Mouse (Mus musculus) neural tube, embryonic 13.5 days (tissue): ENCODE data around the gene Ceacam10. TPM values are rescaled to one million over a fixed set of nuclear protein-coding genes. Genes with fewer than 3 reads are reported as not detected.

ENCODE experiments used
- ATAC-seq: fragments of 200-750 bp; cut with Nextera tagmentation; 2 replicates; pipeline ENCODE4 v1.8.0; 2017; ENCODE audit warnings: low read depth, mild to moderate bottlenecking, moderate TSS enrichment, moderate library complexity
- H3K27ac ChIP-seq: fragments of 300-500 bp; sonication (generic); replicated peaks from 2 replicates; pipeline ENCODE4 v1.5.1; 2015; ENCODE audit warnings: moderate library complexity, mild to moderate bottlenecking, inconsistent platforms
- H3K27me3 ChIP-seq: fragments of 300-500 bp; sonication (generic); 2 replicates; pipeline ENCODE4 v1.6.1; 2015; ENCODE audit warnings: mild to moderate bottlenecking, inconsistent platforms
- H3K36me3 ChIP-seq: fragments of 300-500 bp; sonication (generic); 2 replicates; pipeline ENCODE4 v1.6.1; 2015; ENCODE audit warnings: mild to moderate bottlenecking, inconsistent platforms
- H3K4me1 ChIP-seq: fragments of 300-500 bp; sonication (generic); replicated peaks from 2 replicates; pipeline ENCODE4 v1.6.1; 2015; ENCODE audit warnings: inconsistent platforms
- H3K4me2 ChIP-seq: fragments of 300-500 bp; sonication (generic); 2 replicates; pipeline ENCODE4 v1.6.1; 2015; ENCODE audit warnings: inconsistent platforms, mild to moderate bottlenecking, moderate library complexity
- H3K4me3 ChIP-seq: fragments of 300-500 bp; sonication (generic); 2 replicates; pipeline ENCODE4 v1.5.1; 2015; ENCODE audit warnings: mild to moderate bottlenecking, inconsistent platforms
- H3K9ac ChIP-seq: fragments of 300-500 bp; sonication (generic); 2 replicates; pipeline ENCODE4 v1.6.1; 2015; ENCODE audit warnings: moderate library complexity, mild to moderate bottlenecking, inconsistent platforms
- H3K9me3 ChIP-seq: fragments of 300-500 bp; sonication (generic); 2 replicates; pipeline ENCODE4 v1.6.1; 2016; ENCODE audit warnings: inconsistent platforms
- WGBS: fragments of 180-500 bp; shearing (Covaris S2); methylation state at CpG from one replicate; pipeline ENCODE4 v1.1.7; 2015; 5-methylcytosine and 5-hydroxymethylcytosine counted together
- polyA plus RNA-seq: library from polyadenylated mRNA; unstranded; fragments of >200 nt; fragmentation: Nextera tagmentation; extraction: Ambion mirVana; gene quantifications from 2 replicates; pipeline ENCODE4 v1.2.1, GENCODE M21; 2015

Gene Ceacam10
- polyA plus RNA-seq, 1 experiment from 2014 or later, result 0.52 TPM

- WGBS, result 78% methylated on average over 7 of the region's 7 CpGs
Observed at GRCm38 (mm10) chr7:24802149-24802767, 25.3 kb downstream of the Ceacam10 start.

DNA sequence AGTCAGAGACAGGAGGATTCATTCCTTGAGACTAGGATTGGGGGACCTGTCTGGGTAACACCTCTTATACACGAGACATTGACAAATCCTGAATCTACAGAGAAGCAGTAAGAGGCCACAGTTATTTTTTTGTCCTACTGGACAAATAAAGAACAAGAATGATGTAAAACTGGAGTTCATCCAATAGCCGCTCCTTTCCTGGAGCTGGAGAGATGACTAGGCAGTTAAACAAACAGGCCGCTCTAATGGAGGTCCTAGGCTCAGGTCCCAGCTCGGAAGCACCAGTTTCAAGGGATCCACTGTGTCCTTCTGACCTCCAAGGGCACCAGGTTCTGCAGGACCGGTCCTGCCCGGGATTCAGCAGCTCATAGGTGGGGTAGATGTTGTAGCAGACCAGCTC lies 27.8 kb downstream of the Ceacam10 start:
- H3K4me1 ChIP-seq, result no peaks in the 10 kb centered on the region

More at GRCm38 (mm10) chr7:24802149-24802767, 25.3 kb downstream of the Ceacam10 start:
- no peak overlapping the region for H3K4me3 ChIP-seq
- no peak overlapping the region for H3K4me2 ChIP-seq
- H3K4me1 ChIP-seq, result no peaks in the 10 kb centered on the region
- H3K9me3 ChIP-seq, result peaks cover 8% of the 10 kb centered on the region; the same call in 1 of the 2 replicates
- H3K27ac ChIP-seq, result no peak overlapping the region
- H3K36me3 ChIP-seq, result no peaks in the 10 kb centered on the region
- no peak for ATAC-seq
- no peaks in the 10 kb centered on the region for H3K27me3 ChIP-seq
- no peak overlapping the region for H3K9ac ChIP-seq

DNA sequence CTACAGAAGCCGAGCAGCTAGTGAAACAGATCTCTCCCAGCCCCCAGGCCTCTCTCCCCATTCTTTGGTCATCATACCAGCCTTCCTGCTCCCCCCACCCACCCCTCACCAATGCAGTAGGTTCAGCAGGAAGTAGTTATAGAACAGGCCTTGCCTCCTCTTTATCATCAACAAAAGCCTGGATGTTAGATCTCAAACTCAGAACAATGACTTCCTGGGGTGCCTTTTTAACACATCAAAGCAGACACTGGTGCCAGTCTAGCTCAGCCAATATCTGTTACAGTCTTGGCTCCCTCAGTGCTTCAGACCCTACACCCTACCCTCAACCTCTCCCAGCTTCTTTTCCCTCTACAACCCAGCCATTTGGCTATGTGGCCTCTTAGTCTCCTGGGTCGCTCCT lies 32.0 kb downstream of the Ceacam10 start:
- 23% methylated on average over 2 of the region's 2 CpGs for WGBS
- no peaks in the 10 kb centered on the region for H3K9me3 ChIP-seq
- no peak overlapping the region for H3K27ac ChIP-seq
- no peak overlapping the region for H3K4me3 ChIP-seq
- no peak for ATAC-seq
- no peak overlapping the region for H3K4me2 ChIP-seq
- no peaks in the 10 kb centered on the region for H3K36me3 ChIP-seq
- H3K4me1 ChIP-seq, result no peaks in the 10 kb centered on the region
- no peak overlapping the region for H3K9ac ChIP-seq
- H3K27me3 ChIP-seq, result no peaks in the 10 kb centered on the region

More for the DNA sequence above, 27.8 kb downstream of the Ceacam10 start:
- 67% methylated on average over 6 of the region's 6 CpGs for whole genome bisulfite sequencing
- Histone ChIP-seq H3K27me3 (no peaks in the 10 kb centered on the region), H3K36me3 (no peaks in the 10 kb centered on the region), H3K27ac (no peak overlapping the region), H3K9ac (no peak overlapping the region), H3K9me3 (no peaks in the 10 kb centered on the region), H3K4me3 (no peak overlapping the region), H3K4me2 (no peak overlapping the region)
- no peak for ATAC-seq

DNA sequence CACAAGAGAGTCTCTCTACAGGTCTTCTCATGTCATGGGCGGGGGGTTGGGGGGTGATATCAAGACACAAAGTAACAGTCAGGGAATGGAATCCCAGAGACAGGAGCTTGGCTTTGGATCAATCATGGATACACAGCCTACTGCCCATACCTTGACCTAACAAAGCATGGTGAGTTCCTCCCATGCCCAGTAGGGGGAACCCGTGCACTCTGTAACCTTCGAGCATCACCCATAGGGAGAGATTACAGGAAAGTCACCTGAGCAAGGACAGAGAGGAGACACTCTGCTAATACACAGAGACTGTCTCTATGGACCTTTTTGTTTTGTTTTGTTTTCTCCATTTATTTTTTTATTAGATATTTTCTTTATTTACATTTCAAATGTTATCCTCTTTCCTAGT lies 40.5 kb downstream of the Ceacam10 start:
- H3K36me3 ChIP-seq, result no peaks in the 10 kb centered on the region
- H3K4me3 ChIP-seq, result no peak overlapping the region
- H3K9me3 ChIP-seq, result no peaks in the 10 kb centered on the region
- H3K27ac ChIP-seq, result no peak overlapping the region
- H3K4me2 ChIP-seq, result no peak overlapping the region
- H3K27me3 ChIP-seq, result no peaks in the 10 kb centered on the region
- no peaks in the 10 kb centered on the region for H3K4me1 ChIP-seq
- WGBS, result 0% methylated on average over 3 of the region's 3 CpGs
- H3K9ac ChIP-seq, result no peak overlapping the region
- peak; percentile 76; the same call in 1 of the 2 replicates for ATAC-seq

DNA sequence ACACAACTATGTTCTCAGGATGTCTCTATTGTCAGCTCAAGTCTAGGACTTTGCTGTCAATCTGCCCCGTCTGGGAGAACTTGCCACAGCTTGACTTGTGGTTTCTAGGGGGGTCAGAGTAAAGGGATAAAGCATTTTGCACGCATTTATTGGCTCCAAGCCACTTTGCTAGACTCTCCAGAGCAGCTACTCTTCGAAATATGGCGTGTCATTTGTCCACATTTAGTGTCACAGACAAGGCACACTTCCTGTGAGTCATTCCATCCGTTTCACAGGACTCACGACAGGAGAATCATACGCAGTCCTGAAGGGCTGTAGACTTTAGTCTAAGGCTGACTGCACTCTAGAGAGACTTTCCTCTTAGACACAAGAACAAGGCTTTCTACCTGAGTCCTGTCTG lies 47.4 kb downstream of the Ceacam10 start:
- Histone ChIP-seq H3K4me1 (no peaks in the 10 kb centered on the region), H3K27me3 (no peaks in the 10 kb centered on the region), H3K9ac (no peak overlapping the region), H3K4me3 (no peak overlapping the region), H3K9me3 (no peaks in the 10 kb centered on the region), H3K27ac (no peak overlapping the region), H3K36me3 (no peaks in the 10 kb centered on the region), H3K4me2 (no peak overlapping the region)
- ATAC-seq, result no peak
- WGBS, result 71% methylated on average over 7 of the region's 7 CpGs

GRCm38 (mm10) chr7:24827181-24827580 lies 50.2 kb downstream of the Ceacam10 start:
- H3K4me1 ChIP-seq, result no peaks in the 10 kb centered on the region
- H3K36me3 ChIP-seq, result no peaks in the 10 kb centered on the region
- no peaks in the 10 kb centered on the region for H3K9me3 ChIP-seq
- no peak overlapping the region for H3K4me2 ChIP-seq
- no peak overlapping the region for H3K9ac ChIP-seq
- H3K4me3 ChIP-seq, result no peak overlapping the region
- no peaks in the 10 kb centered on the region for H3K27me3 ChIP-seq
- no peak for ATAC-seq
- 89% methylated on average over 4 of the region's 4 CpGs for WGBS
- H3K27ac ChIP-seq, result no peak overlapping the region

Other genes with a start within 250 kb of the Ceacam10 start
- 20.9 and 21.2 TPM in 2 replicates for gene Irgq, start 246.5 kb upstream of the Ceacam10 start, polyA plus RNA-seq
- not detected in 2 replicates for gene Pinlyp, start 231.1 kb upstream of the Ceacam10 start, polyA plus RNA-seq
- 66.3 and 79.2 TPM in 2 replicates for gene Xrcc1, start 230.9 kb upstream of the Ceacam10 start, polyA plus RNA-seq
- 18.1 and 21.9 TPM in 2 replicates for gene Ethe1, start 189.7 kb upstream of the Ceacam10 start, polyA plus RNA-seq
- gene Zfp575, start 189.6 kb upstream of the Ceacam10 start, polyA plus RNA-seq, result 7.7 and 8.4 TPM in 2 replicates
- not detected in 2 replicates for gene Phldb3, start 166.4 kb upstream of the Ceacam10 start, polyA plus RNA-seq
- 0.22 and 0.23 TPM in 2 replicates for gene Lypd3, start 140.7 kb upstream of the Ceacam10 start, polyA plus RNA-seq
- not detected in 2 replicates for gene Tex101, start 100.5 kb upstream of the Ceacam10 start, polyA plus RNA-seq
- not detected in 2 replicates for gene BC049730, start 68.0 kb upstream of the Ceacam10 start, polyA plus RNA-seq
- not detected in 2 replicates for gene Gm4763, start 50.3 kb upstream of the Ceacam10 start, polyA plus RNA-seq
- 0.21 and 0.33 TPM in 2 replicates for gene Cd177, start 16.9 kb upstream of the Ceacam10 start, polyA plus RNA-seq
- 35.5 and 48.2 TPM in 2 replicates for gene Gm9844, start 85.0 kb downstream of the Ceacam10 start, polyA plus RNA-seq
- gene Lypd4, start 92.7 kb downstream of the Ceacam10 start, polyA plus RNA-seq, result not detected in 2 replicates
- not detected in 2 replicates for gene Dmrtc2, start 92.9 kb downstream of the Ceacam10 start, polyA plus RNA-seq
- gene Rps19, start 107.2 kb downstream of the Ceacam10 start, polyA plus RNA-seq, result 1,220 and 1,295 TPM in 2 replicates
- 0.31 and 0.33 TPM in 2 replicates for gene Cd79a, start 120.2 kb downstream of the Ceacam10 start, polyA plus RNA-seq
- gene Arhgef1, start 125.7 kb downstream of the Ceacam10 start, polyA plus RNA-seq, result 61.9 and 63.8 TPM in 2 replicates
- 1.0 and 1.2 TPM in 2 replicates for gene Gm4881, start 167.3 kb downstream of the Ceacam10 start, polyA plus RNA-seq
- gene Rabac1, start 195.5 kb downstream of the Ceacam10 start, polyA plus RNA-seq, result 255 and 276 TPM in 2 replicates
- 261 and 282 TPM in 2 replicates for gene Atp1a3, start 228.8 kb downstream of the Ceacam10 start, polyA plus RNA-seq